Mouse (Mus musculus) lung, postnatal 0 days (tissue): ENCODE measurements around the gene Pde4a.
A peak's percentile ranks its signal among the peaks of the same experiment; 100 is the strongest.

ENCODE experiments used
- CTCF ChIP-seq: IDR thresholded peaks from 2 replicates; pipeline ENCODE4 v1.5.1; 2016; ENCODE audit warnings: antibody characterized with exemption, mild to moderate bottlenecking
- EP300 ChIP-seq: IDR thresholded peaks from 2 replicates; pipeline ENCODE4 v1.6.1; 2016; ENCODE audit warnings: antibody characterized with exemption, mild to moderate bottlenecking, control low read depth

- TF ChIP-seq CTCF (peak; percentile 96), EP300 (no peak)
These were observed 2.9 kb downstream of the Pde4a start for GRCm38 (mm10) chr9:21168161-21169123.
